Mouse (Mus musculus): ENCODE measurements around the gene Wdr27.
"Not testable (repeated sequence)": the region's sequence is repeated elsewhere in the genome, so short reads cannot be mapped to it uniquely, and the experiment has no call there.

The Wdr27 gene

DNA sequence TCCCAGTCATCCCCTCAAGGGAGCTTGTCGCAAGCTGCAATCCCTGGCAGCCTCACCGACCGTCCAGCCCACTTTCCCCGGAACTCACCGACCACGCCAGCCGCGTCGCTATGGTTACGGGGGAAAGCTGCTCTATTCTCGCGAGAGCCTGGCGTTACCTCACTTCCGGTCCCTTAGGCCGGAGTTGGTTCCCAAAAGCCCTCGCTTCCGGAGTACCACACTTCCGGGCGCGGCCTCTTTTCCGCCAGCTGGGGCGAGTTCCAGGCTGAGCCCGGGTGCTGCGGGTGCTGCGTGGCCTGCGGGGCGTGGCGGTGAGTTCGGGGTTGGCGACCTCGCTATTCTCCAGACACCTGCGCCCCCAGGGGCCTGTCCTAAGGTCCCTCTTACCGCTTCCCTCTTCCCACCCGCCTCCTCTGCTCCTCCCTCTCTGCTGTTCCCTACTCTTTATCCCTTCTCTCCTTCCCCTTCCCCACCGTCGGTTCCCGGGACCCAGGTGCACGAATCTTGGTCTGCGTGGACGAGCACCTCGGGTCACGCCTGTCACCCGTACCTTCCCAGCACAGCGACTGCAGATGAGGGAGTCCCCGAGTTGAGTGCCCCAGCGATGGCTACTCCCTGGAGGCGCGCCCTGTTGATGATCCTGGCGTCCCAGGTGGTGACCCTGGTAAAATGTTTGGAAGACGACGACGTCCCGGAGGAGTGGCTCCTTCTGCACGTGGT is at the start of gene Wdr27, which contains the start of gene 1600012H06Rik:
TSS of gene Wdr27 (minus strand) at position 150 of the 720 bp plus-strand sequence.
TSS of gene 1600012H06Rik (plus strand) at position 176 of the 720 bp plus-strand sequence.
- peak; percentile 93 for DNase-seq (ENCODE audit: low read depth, low spot score)

DNA sequence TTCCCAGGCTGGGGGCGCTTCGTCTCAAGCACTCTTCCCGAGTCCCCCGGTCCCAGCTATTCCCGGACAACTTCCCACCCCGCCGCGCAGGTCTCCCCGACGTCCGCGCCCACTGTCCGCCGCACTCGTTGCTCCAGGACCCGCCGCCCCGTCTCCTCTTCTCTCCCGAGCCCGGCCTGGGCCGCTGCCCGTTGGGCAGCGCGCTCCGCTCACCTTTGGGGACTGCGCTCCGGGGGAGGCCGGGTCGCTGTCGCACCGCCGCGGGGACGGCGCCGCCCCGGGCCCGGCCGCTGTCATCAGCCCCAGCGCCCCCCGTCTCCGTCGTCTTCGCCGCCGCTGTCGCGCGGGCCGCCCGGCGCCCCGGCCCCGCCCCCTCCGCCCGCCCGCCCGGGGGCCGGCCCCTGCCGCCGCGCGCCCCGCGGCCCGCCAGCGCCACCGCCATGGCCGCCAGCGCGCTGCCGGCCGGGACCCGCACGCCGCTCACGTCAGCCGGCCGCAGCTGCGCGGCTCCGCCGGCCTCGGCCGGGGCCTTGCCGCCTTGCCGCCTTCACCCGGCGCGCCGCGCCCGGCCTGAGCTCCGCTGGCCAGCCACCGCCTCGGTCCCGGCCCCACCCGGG is 49.7 kb upstream of the Wdr27 start:
- not testable (repeated sequence) for DNase-seq (ENCODE audit: low read depth, low spot score)

DNA sequence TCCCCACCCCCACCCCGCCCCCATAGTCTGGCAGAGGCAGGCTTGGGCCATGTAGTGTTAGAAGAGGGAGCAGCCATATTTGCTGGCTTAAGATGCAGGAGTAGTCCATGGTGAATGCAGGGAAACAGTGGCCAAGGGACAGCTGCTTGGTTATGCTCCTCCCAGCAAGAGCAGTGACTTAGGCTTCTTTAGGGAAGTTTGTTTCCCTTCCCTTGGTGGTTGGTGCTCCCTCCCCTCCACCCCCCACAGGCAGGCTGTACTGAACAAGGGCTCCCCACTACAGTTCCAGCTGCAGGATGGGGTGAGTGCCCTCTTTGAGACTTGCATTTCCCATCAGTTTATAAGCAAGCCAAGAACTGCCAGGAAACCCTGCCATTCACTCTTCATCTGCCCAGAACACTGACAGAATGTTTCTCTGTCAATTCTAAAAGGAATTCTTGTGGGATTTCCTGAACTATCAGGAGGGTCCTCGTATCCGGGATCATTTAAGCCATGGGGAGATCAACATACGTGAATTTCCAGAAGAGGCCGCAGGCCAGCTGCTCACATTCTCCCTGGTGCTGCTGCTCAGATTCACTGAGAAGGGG is 47.3 kb upstream of the Wdr27 start:
- not testable (repeated sequence) for DNase-seq (ENCODE audit: low read depth, low spot score)

DNA sequence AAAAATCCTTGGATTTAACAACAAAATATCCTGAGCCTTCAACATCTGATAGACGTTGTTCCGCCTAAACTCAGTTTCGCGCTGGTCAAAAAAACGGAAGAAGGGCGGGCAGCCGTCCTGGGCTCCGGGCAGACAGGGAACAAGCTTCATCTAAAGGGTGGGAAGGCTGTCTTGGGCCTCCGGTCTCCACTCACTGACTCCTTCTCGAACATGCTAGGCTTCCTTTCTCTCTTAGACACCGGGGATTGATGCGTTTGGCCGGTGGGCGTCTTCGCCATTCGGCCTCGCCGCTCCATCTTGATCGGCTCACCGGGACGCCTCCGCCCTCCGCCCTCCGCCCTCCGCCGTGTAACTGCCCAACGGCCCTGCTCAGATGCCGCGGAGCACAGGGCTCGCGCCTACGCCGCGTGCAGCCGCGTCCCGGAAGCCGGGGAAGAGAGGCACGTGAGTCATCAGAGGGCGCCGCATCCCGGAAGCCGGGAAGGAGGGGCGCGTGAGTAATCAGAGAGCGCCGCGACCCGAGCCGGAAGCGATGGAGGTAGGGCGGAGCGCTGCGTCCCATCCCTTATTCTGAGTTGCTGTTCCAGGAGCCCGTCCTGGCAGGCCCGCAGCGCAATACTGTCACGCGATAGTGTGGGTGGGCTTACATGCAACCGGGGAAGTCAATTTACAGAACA is 35.5 kb upstream of the Wdr27 start, which contains the start of the genes 9030025P20Rik and Gm3417:
TSS of gene 9030025P20Rik (plus strand) at position 107 of the 677 bp plus-strand sequence.
TSS of gene Gm3417 (minus strand) at position 429 of the 677 bp plus-strand sequence.
- DNase-seq (ENCODE audit: low read depth, low spot score): not testable (repeated sequence)

DNA sequence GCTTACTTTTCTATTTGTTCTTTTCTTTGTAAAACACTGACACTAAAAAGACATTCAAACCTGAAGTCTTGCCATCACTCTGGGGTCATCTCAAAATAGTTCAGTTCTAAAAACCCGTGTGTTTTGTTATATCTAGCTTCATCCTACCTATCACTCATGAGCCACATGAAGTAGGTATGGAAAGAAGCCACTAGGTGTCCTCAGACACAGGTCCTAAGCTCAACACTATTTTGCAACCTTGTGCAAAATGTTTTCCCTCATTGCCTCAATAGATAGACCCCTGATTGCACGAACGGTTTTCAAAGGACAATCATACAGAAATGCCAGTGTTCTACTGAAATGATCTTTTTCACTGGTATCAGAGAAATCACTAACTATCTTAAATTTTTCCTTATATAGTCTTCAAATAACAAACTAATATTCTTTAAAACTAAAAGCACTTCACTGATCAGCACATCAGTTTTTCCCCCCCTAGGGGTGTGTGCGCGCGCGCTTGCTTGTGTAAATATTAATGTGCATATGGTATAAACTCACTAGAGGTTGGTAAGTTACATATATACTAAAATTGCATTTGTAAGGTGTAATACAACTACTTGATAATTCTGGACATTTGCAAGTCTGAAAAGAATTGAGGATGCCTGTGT is 34.9 kb upstream of the Wdr27 start:
- DNase-seq (ENCODE audit: low read depth, low spot score): not testable (repeated sequence)

GRCm38 (mm10) chr17:14968373-14968913 is 25.5 kb upstream of the Wdr27 start:
- not testable (repeated sequence) for DNase-seq (ENCODE audit: low read depth, low spot score)

DNA sequence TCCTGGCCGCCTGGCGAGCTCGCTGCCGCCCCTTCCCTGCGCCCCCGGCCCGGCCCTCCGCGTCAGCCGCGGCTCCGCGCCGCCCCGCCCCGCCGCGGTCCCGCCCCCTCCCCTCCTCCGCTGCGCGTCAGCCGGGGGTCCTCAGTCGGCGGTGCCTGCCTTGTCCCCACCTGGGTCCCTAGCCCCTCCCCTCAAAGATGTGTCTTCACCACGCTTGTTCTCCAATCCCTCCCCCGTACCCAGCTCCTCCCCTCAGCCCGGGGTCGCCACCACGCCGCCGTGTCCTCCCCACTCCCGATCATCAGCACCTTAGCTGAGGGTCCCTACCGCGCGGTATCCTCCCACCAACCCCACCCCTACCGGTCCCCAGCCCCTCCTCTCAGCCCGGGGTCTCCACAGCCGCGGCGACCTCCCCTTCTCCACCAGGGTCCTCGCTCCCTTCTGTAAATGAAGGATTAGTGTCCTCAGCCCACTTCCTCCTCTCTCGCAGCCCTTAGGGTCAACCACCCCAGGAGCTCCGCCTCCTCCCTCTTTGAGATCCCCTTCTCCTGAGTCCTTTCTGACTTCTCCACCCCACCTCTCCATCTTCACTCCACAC is 18.7 kb upstream of the Wdr27 start:
- DNase-seq (ENCODE audit: low read depth, low spot score): not testable (repeated sequence)

- not testable (repeated sequence) for DNase-seq (ENCODE audit: low read depth, low spot score)
These were observed 18.1 kb upstream of the Wdr27 start, which contains the start of gene Phf10 for GRCm38 (mm10) chr17:14960951-14961556. Gene Phf10 (minus strand): TSS chr17:14961273.

- DNase-seq (ENCODE audit: low read depth, low spot score): no peak
These were observed 17.6 kb upstream of the Wdr27 start for GRCm38 (mm10) chr17:14960520-14960919.

GRCm38 (mm10) chr17:14959979-14960378 is 17.0 kb upstream of the Wdr27 start:
- DNase-seq (ENCODE audit: low read depth, low spot score): no peak

DNA sequence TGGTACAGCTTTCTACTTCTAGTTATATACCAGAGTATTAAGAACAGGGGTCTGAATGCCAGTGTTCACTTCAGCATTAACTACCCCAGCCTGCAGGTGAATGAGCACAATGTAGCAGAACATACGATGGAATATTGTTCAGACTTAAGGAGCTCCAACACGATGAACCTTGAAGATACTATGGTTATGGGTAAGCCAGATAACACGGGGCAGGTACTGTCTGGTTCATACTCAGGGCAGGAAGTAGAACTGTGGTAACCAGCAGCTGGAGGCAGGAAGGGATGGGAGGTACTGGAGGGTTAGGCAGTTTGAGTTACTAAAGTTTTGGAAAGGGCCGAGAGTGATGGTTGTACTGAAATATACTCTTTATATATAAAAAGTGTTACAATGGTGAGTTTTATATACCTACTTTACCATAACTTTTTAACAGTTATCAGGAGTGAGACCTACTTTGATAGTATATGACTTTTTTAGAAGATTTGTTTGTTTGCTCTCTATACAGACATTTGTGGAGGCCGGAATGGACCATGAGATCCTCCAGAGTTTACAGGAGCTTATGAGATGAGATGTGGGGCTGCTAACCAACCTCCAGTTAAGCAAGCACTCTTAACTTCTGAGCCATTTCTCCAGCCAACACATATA is 15.8 kb upstream of the Wdr27 start:
- no peak for DNase-seq (ENCODE audit: low read depth, low spot score)

- no peak for DNase-seq (ENCODE audit: low read depth, low spot score)
These were observed 10.5 kb upstream of the Wdr27 start for GRCm38 (mm10) chr17:14953452-14953851.

- DNase-seq (ENCODE audit: low read depth, low spot score): no peak
These were observed 6.3 kb upstream of the Wdr27 start for GRCm38 (mm10) chr17:14949161-14949827.

- no peak for DNase-seq (ENCODE audit: low read depth, low spot score)
These were observed 1.6 kb upstream of the Wdr27 start for GRCm38 (mm10) chr17:14944551-14944950.

GRCm38 (mm10) chr17:14943729-14944059 is 736 bp upstream of the Wdr27 start:
- DNase-seq (ENCODE audit: low read depth, low spot score): no peak

GRCm38 (mm10) chr17:14942181-14942580 is 777 bp downstream of the Wdr27 start:
- DNase-seq (ENCODE audit: low read depth, low spot score): not testable (repeated sequence)

DNA sequence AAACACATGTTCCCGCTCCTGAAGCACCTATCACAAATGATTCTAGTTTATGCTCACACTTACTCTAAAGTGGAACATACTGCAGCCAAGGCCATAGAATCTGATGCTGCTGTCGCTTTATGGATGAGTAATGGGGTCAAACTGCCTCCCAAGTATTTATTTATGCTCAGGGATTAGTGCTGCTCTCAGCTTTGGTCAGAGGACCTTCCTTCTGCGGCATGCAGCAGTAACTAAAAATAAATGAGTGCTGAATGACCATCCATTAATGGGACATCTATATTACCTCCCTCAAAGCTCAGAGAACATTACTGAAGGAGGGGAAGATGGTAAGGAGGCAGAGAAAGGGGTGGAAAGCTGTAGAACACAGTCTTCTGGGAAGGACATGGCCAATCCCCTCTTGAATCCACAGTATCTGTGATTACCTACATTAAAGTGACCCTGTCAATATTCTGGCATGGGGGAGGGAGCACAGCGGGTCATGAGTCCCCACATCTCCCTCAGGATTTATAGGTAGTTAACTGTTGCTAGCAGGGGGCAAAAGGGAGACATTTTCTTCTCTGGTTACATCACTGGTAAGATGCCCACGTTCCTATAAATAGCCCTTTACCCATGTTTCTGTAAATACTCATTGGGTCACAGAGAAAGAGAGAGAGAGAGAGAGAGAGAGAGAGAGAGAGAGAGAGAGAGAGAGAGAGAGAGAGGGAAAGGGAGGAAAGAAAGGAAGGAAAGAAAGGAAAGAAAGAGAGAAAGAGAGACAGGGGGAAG is 6.9 kb downstream of the Wdr27 start:
- no peak for DNase-seq (ENCODE audit: low read depth, low spot score)

- not testable (repeated sequence) for DNase-seq (ENCODE audit: low read depth, low spot score)
These were observed 7.7 kb downstream of the Wdr27 start for GRCm38 (mm10) chr17:14935280-14935679.

Data from WW6 (cell line).